Mouse (Mus musculus): ENCODE results near the gene Hmgcl.

DNA sequence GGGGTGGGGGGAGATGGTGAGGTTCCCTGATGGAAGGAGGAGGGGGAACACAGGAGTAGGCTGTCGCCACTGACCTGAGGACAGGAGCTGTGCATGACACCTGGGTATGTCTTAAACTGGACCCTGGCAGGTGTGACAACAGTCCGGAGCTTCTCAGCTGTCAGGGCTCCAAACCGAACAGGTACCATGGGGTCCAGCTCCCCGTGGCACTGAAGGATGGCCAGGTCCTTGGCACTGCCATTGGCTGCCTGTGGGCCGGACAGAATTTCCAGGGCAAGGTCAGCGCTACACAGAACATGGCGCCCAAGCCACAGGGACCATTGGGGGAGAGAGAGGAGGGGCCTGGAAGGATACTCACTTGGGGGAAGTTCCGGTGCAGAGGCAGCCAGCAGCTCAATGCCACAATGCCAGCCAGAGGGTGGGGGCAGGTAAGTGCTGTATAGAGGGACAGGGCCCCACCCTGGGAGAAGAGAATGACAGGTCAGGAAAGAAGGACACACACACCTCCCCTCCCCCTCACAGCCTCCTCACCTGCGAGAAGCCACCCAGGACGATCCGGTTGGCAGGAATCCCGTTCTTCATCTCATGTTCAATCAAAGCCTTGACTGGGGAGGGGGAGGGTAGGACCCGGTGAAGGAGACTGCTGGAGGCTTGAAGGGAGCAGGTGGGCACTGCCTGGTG is 23.0 kb downstream of the Hmgcl start:
- TF ChIP-seq CTCF (IDR thresholded peaks at IDR 0.05; ENCODE audit: borderline replicate concordance, extremely low read depth, insufficient read depth, insufficient read length) (no peak), POLR2A (IDR thresholded peaks at IDR 0.05; ENCODE audit: borderline replicate concordance, extremely low read depth, insufficient read depth, insufficient read length, poor library complexity, severe bottlenecking) (no peak)

All from brain, embryonic 14.5 days (tissue).